Mouse (Mus musculus) right cerebral cortex, postnatal 25 days (tissue): ENCODE data around the gene Slc25a44.

Experiments used
- DNase-seq: peaks from one replicate; pipeline ENCODE4 v3.0.0; 2022

Slc25a44 gene

DNA sequence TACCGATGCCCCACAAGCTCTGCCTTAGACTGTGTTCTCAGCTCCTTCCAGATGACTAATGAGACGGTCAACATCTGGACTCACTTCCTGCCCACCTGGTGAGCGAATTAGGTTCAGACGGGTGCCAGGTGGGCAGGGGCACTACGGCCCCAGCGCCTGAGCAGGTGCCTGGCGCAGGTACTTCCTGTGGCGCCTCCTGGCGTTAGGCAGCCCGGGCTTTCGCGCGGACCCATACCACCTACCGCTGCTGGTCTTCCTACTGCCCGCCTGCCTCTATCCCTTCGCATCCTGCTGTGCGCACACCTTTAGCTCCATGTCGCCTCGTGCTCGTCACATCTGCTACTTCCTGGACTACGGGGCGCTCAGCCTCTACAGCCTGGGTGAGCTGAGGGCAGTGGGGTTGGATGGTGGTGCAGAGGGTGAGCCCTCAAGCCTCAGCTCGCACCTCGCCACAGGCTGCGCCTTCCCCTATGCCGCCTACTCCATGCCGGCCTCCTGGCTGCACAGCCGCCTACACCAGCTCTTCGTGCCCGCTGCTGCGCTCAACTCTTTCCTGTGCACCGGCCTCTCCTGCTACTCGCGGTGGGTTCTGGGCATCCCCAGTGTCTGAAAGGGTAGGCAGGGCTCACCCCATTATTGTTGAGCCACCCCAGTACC, 59.1 kb downstream of the Slc25a44 start:
- DNase-seq = no peak

DNA sequence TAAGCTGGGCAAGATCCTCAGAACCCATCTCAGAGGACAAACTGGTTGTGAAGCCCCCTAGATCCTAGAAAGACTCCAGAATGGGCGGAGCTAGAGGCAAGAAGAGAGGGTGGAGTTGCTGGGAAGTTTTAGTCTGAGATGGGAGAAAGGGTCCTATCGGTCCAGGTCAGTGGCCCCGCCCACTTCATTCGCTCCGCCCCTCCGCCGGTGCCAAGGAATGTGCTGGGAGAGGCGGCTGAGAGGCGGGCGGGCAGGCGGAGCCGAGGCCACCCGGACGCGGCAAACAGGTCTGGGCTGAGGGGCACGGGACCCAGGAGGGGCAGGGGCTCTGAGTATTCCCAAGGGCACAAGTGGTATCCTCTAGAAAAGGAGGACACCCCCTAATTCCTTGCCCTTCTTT, 60.6 kb downstream of the Slc25a44 start, which contains the start of gene Paqr6:
Paqr6 (plus strand) TSS at position 248 of the 400 bp plus-strand sequence.
- no peak for DNase-seq

DNA sequence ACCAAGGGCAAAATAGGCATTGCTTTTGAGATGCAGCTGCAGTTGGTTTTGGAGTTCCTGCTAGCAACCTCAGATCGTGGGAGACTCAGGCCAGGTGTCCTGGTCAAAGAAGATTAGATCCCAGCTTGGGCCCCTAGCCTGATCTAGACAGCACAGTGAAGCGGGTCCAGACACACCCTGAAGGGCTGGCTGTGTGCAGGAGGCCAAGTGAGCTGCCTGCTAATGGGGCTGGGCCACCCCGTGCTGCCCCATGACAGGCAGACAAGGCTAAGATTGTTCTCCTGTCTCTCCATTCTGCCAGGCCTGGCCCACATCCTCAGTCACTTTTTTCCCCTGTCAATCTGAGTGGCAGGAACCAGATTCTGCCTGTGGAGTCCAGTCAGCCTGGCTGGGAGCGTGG, 61.2 kb downstream of the Slc25a44 start:
- DNase-seq = no peak

DNA sequence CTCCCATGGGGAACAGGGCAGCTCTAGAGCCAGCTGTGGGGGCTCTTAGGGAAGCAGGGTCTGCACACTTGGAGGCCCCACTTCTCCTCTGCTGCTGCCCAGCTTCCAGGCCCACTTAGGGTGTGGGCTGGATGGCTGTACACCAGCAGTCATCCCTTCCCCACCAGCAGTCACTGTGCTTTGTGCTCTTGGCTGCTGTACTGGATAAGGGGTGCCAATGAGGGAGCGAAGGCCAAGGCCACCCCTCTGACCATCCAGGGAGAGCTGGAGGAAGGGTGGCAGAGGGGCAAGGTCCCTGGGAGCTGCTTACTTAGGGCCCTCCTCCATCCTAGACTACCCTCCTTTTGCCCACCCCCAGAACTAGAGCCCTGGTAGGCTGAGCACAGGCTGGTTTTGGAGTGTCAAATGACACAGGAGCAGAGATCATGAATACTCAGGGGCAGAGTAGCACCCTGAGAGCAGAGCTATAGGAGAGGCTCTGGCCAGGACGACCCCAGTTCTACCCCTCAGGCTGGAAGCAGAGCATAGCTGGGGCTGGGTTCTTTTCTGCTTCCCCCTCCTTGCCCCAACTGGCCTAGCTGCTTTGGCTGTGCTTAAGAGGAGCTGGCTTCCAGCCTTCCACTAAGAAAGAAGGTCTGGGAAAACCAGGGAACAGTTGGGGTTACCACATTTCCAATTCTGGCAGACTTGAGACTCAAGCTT, 63.2 kb downstream of the Slc25a44 start:
- no peak for DNase-seq

DNA sequence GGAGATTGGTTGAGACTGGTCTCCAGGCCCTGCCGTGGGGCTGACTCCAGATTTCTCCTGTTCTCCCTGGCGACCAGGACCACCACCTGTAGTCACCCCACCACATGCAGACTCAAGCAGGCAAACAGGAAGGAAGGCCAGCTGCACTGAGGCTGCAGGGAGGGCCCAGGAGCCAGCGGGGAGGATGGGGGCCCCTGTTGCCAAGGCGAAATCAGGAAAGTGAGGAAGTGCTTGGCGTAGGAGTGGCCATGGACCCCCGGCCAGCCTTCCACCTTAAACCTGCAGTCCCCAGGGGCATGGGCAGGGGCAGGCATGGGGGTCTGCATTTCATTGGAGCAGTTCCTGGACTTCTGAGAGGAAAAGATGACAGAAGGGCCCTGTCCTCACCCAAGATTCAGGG, 63.8 kb downstream of the Slc25a44 start:
- DNase-seq = no peak
